Mouse (Mus musculus) left cerebral cortex, adult 9 months (tissue): ENCODE measurements at regions not wholly inside any gene's neighbourhood (a gene's known extent, or its start where the extent isn't known, plus 50 kb on each side); places are given as distances from the start of the nearest gene placed in this dataset.
A peak's percentile ranks its signal among the peaks of the same experiment; 100 is the strongest.
"Not testable (repeated sequence)": the region's sequence is repeated elsewhere in the genome, so short reads cannot be mapped to it uniquely, and the experiment has no call there.

ENCODE experiments used
- DNase-seq, 2 experiments: peaks; one replicate each; pipeline ENCODE4 v3.0.0; 2022; ENCODE audit warnings: low spot score in 2 of 2

- DNase-seq, result no peak
These were observed 56.4 kb downstream of the Cxcr4 start for GRCm38 (mm10) chr1:128535537-128536150.

- no peak for DNase-seq
These were observed 59.5 kb downstream of the Cxcr4 start for GRCm38 (mm10) chr1:128532632-128533031.

- DNase-seq, result no peak
These were observed 62.1 kb downstream of the Cxcr4 start for GRCm38 (mm10) chr1:128529808-128530545.

GRCm38 (mm10) chr1:128519234-128519633 lies 72.9 kb downstream of the Cxcr4 start:
- no peak for DNase-seq

GRCm38 (mm10) chr1:128518514-128518913 lies 73.6 kb downstream of the Cxcr4 start:
- DNase-seq, result no peak

GRCm38 (mm10) chr1:128517351-128517750 lies 74.7 kb downstream of the Cxcr4 start:
- no peak for DNase-seq

- no peak for DNase-seq
These were observed 77.8 kb downstream of the Cxcr4 start for GRCm38 (mm10) chr1:128514327-128514726.

GRCm38 (mm10) chr1:128513911-128514310 lies 78.2 kb downstream of the Cxcr4 start:
- no peak for DNase-seq

- no peak for DNase-seq
These were observed 78.9 kb downstream of the Cxcr4 start for GRCm38 (mm10) chr1:128513153-128513552.

GRCm38 (mm10) chr1:128508816-128509461 lies 83.2 kb downstream of the Cxcr4 start:
- DNase-seq, result no peak

GRCm38 (mm10) chr1:128506551-128507313 lies 85.4 kb downstream of the Cxcr4 start:
- DNase-seq, result no peak

GRCm38 (mm10) chr1:128504371-128504770 lies 87.2 kb upstream of the Dars start:
- DNase-seq, result no peak

- no peak for DNase-seq
These were observed 81.0 kb upstream of the Dars start for GRCm38 (mm10) chr1:128498042-128498772.

GRCm38 (mm10) chr1:128492251-128492650 lies 75.1 kb upstream of the Dars start:
- no peak for DNase-seq

GRCm38 (mm10) chr1:128487181-128487580 lies 70.0 kb upstream of the Dars start:
- DNase-seq, result not testable (repeated sequence)

- DNase-seq, result no peak
These were observed 61.2 kb upstream of the Dars start for GRCm38 (mm10) chr1:128478376-128478775.

- DNase-seq, result no peak
These were observed 60.5 kb upstream of the Dars start for GRCm38 (mm10) chr1:128477653-128478052.

- DNase-seq, result no peak
These were observed 55.6 kb upstream of the Dars start for GRCm38 (mm10) chr1:128472713-128473230.

- peak; percentile 45 to 70 for DNase-seq
These were observed 55.0 kb upstream of the Dars start for GRCm38 (mm10) chr1:128472022-128472712.

- peak in 1 of 2 experiments; percentile 5 for DNase-seq
These were observed 53.6 kb upstream of the Dars start for GRCm38 (mm10) chr1:128470786-128471185.

GRCm38 (mm10) chr1:128469054-128469453 lies 51.9 kb upstream of the Dars start:
- no peak for DNase-seq
